Mouse (Mus musculus) adrenal gland, adult 8-10 months (tissue): ENCODE measurements at regions not wholly inside any gene's neighbourhood (a gene's known extent, or its start where the extent isn't known, plus 50 kb on each side); places are given as distances from the start of the nearest gene placed in this dataset.
A peak's percentile ranks its signal among the peaks of the same experiment; 100 is the strongest.
"Not testable (repeated sequence)": the region's sequence is repeated elsewhere in the genome, so short reads cannot be mapped to it uniquely, and the experiment has no call there.

ENCODE experiments used
- DNase-seq: peaks from one replicate; pipeline ENCODE4 v3.0.0; 2022

GRCm38 (mm10) chr12:15653357-15653763, 163.4 kb downstream of the Trib2 start:
- peak; percentile 31 for DNase-seq

- DNase-seq: no peak
Measured at GRCm38 (mm10) chr12:15651293-15651692, 165.4 kb downstream of the Trib2 start.

- peak; percentile 5 for DNase-seq
Measured at GRCm38 (mm10) chr12:15649906-15650305, 166.8 kb downstream of the Trib2 start.

- DNase-seq: no peak
Measured at GRCm38 (mm10) chr12:15649226-15649625, 167.5 kb downstream of the Trib2 start.

- no peak for DNase-seq
Measured at GRCm38 (mm10) chr12:15644074-15644672, 172.5 kb downstream of the Trib2 start.

- DNase-seq: peak; percentile 53
Measured at GRCm38 (mm10) chr12:15643669-15644068, 173.1 kb downstream of the Trib2 start.

- DNase-seq: no peak
Measured at GRCm38 (mm10) chr12:15640320-15640719, 176.4 kb downstream of the Trib2 start.

GRCm38 (mm10) chr12:15629971-15630370, 186.8 kb downstream of the Trib2 start:
- DNase-seq: no peak

GRCm38 (mm10) chr12:15619521-15619920, 197.2 kb downstream of the Trib2 start:
- DNase-seq: no peak

- DNase-seq: peak; percentile 21
Measured at GRCm38 (mm10) chr12:15617312-15617711, 199.4 kb downstream of the Trib2 start.

- DNase-seq: no peak
Measured at GRCm38 (mm10) chr12:15611847-15612580, 204.7 kb downstream of the Trib2 start.

GRCm38 (mm10) chr12:15607091-15607490, 209.6 kb downstream of the Trib2 start:
- DNase-seq: no peak

GRCm38 (mm10) chr12:15606095-15606494, 210.6 kb downstream of the Trib2 start:
- no peak for DNase-seq

- DNase-seq: no peak
Measured at GRCm38 (mm10) chr12:15604630-15605029, 212.1 kb downstream of the Trib2 start.

- DNase-seq: no peak
Measured at GRCm38 (mm10) chr12:15603885-15604284, 212.8 kb downstream of the Trib2 start.

- no peak for DNase-seq
Measured at GRCm38 (mm10) chr12:15603319-15603718, 213.4 kb downstream of the Trib2 start.

GRCm38 (mm10) chr12:15594704-15595103, 222.0 kb downstream of the Trib2 start:
- DNase-seq: no peak

- not testable (repeated sequence) for DNase-seq
Measured at GRCm38 (mm10) chr12:15587864-15588263, 228.9 kb downstream of the Trib2 start.

GRCm38 (mm10) chr12:15586706-15587442, 229.8 kb downstream of the Trib2 start:
- DNase-seq: no peak

- no peak for DNase-seq
Measured at GRCm38 (mm10) chr12:15585845-15586244, 230.9 kb downstream of the Trib2 start.

GRCm38 (mm10) chr12:15584721-15585120, 232.0 kb downstream of the Trib2 start:
- no peak for DNase-seq

- DNase-seq: no peak
Measured at GRCm38 (mm10) chr12:15566785-15567109, 250.0 kb downstream of the Trib2 start.

- no peak for DNase-seq
Measured at GRCm38 (mm10) chr12:15565941-15566784, 250.6 kb downstream of the Trib2 start.
